Mouse (Mus musculus) mouse embryonic stem cell (cell line): ENCODE measurements around the gene Gm49368.
"Not testable (repeated sequence)": the region's sequence is repeated elsewhere in the genome, so short reads cannot be mapped to it uniquely, and the experiment has no call there.

Experiments
- in situ Hi-C, 2 experiments: fragments of 300-500 bp; cut with MboI; formaldehyde crosslinking; loops; 1 replicate in 1 of 2; 3 replicates in 1 of 2; pipeline ENCODE4 v1.14.3; 2019 to 2020; ENCODE audit warnings: low sequenced_read_pairs in 2 of 2, low pct_unique_long_range_greater_than_20kb in 1 of 2, mixed read lengths in 1 of 2; ENCODE audit not compliant: unreplicated experiment in 1 of 2

The Gm49368 gene

GRCm38 (mm10) chr7:128062456-128062855 lies at the start of gene Gm49368, which contains the start of gene Itgam:
Gene Gm49368, plus strand, starts transcription at chr7:128062683.
Gene Itgam, plus strand, starts transcription at chr7:128062640.
- in situ Hi-C loops, result no loop called here

- in situ Hi-C loops, result loop anchor here in 1 of 2 experiments (10.0 kb wide), 1 partner anchor 192 kb away; the partner anchor contains the start of gene Cox6a2
Observed at GRCm38 (mm10) chr7:128013116-128013515, 49.4 kb upstream of the Gm49368 start.

GRCm38 (mm10) chr7:128016134-128016533 lies 46.3 kb upstream of the Gm49368 start:
- in situ Hi-C loops, result loop anchor here in 1 of 2 experiments (10.0 kb wide), 1 partner anchor 189 kb away; the partner anchor contains the start of gene Cox6a2

- in situ Hi-C loops, result loop anchor here in 1 of 2 experiments (10.0 kb wide), 1 partner anchor 188 kb away; the partner anchor contains the start of gene Cox6a2
Observed at GRCm38 (mm10) chr7:128016650-128017049, 45.8 kb upstream of the Gm49368 start.

GRCm38 (mm10) chr7:128018275-128018674 lies 44.2 kb upstream of the Gm49368 start:
- in situ Hi-C loops, result loop anchor here in 1 of 2 experiments (10.0 kb wide), 1 partner anchor 187 kb away; the partner anchor contains the start of gene Cox6a2

GRCm38 (mm10) chr7:128019187-128019586 lies 43.3 kb upstream of the Gm49368 start:
- in situ Hi-C loops, result loop anchor here in 1 of 2 experiments (10.0 kb wide), 1 partner anchor 186 kb away; the partner anchor contains the start of gene Cox6a2

GRCm38 (mm10) chr7:128022974-128023373 lies 39.5 kb upstream of the Gm49368 start:
- in situ Hi-C loops, result loop anchor here in 1 of 2 experiments (5.0 kb wide), 1 partner anchor 179 kb away; no protein-coding TSS in a partner anchor

- in situ Hi-C loops, result loop anchor here in 1 of 2 experiments (5.0 kb wide), 1 partner anchor 179 kb away; no protein-coding TSS in a partner anchor
Observed at GRCm38 (mm10) chr7:128023565-128023964, 38.9 kb upstream of the Gm49368 start.

GRCm38 (mm10) chr7:128024364-128024763 lies 38.1 kb upstream of the Gm49368 start:
- in situ Hi-C loops, result loop anchor here in 1 of 2 experiments (5.0 kb wide), 1 partner anchor 178 kb away; no protein-coding TSS in a partner anchor

- in situ Hi-C loops, result loop anchor here in 1 of 2 experiments (5.0 kb wide), 1 partner anchor 177 kb away; no protein-coding TSS in a partner anchor
Observed at GRCm38 (mm10) chr7:128024932-128025331, 37.6 kb upstream of the Gm49368 start.

- in situ Hi-C loops, result no loop called here
Observed at GRCm38 (mm10) chr7:128025381-128025780, 37.1 kb upstream of the Gm49368 start.

- in situ Hi-C loops, result no loop called here
Observed at GRCm38 (mm10) chr7:128031403-128031976, 31.0 kb upstream of the Gm49368 start.

GRCm38 (mm10) chr7:128032290-128032988 lies 30.0 kb upstream of the Gm49368 start:
- in situ Hi-C loops, result no loop called here

GRCm38 (mm10) chr7:128032989-128033293 lies 29.5 kb upstream of the Gm49368 start:
- in situ Hi-C loops, result no loop called here

GRCm38 (mm10) chr7:128033616-128034015 lies 28.9 kb upstream of the Gm49368 start:
- in situ Hi-C loops, result no loop called here

GRCm38 (mm10) chr7:128042161-128042820 lies 20.2 kb upstream of the Gm49368 start:
- in situ Hi-C loops, result not testable (repeated sequence)

GRCm38 (mm10) chr7:128044142-128044785 lies 18.2 kb upstream of the Gm49368 start:
- in situ Hi-C loops, result no loop called here

- in situ Hi-C loops, result no loop called here
Observed at GRCm38 (mm10) chr7:128045640-128046039, 16.8 kb upstream of the Gm49368 start.
